Mouse (Mus musculus) left cerebral cortex, adult 11 months (tissue): Measurements from ENCODE around the gene Gnas.
"Not testable (repeated sequence)": the region's sequence is repeated elsewhere in the genome, so short reads cannot be mapped to it uniquely, and the experiment has no call there.

Experiments used
- DNase-seq: peaks from one replicate; pipeline ENCODE4 v3.0.0; 2022; ENCODE audit warnings: low spot score

Gnas gene

GRCm38 (mm10) chr2:174294457-174294856, 10.3 kb downstream of the Gnas start:
- DNase-seq, result no peak

- no peak for DNase-seq
These were observed 11.2 kb downstream of the Gnas start for GRCm38 (mm10) chr2:174295175-174295899.

DNA sequence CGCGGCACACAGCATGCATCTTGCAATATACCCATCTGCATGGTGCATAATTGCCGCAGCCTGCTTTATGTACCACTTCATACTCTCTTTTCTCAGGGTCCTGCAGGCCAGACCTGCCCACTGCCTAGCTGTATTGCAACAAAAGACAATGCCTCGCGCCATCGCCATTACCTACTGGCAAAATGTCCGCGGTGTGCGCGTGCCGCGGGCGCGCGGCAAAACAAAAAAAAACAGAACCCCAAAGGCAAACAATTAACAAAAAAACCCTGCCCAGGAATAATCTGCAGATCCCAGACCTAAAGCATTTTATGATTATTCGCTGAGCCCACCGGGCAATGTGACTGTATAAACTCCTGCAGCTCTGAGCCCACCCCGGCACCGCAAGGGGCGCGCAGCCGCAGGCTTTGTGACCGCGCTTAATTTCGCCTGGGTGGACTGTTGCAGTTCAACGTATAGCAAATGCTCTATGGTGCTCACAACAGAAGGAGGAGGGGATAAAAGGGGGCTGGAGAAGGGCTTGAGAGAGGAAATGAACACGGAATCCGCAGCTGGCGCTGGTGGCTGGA, 11.9 kb downstream of the Gnas start:
- DNase-seq, result no peak

DNA sequence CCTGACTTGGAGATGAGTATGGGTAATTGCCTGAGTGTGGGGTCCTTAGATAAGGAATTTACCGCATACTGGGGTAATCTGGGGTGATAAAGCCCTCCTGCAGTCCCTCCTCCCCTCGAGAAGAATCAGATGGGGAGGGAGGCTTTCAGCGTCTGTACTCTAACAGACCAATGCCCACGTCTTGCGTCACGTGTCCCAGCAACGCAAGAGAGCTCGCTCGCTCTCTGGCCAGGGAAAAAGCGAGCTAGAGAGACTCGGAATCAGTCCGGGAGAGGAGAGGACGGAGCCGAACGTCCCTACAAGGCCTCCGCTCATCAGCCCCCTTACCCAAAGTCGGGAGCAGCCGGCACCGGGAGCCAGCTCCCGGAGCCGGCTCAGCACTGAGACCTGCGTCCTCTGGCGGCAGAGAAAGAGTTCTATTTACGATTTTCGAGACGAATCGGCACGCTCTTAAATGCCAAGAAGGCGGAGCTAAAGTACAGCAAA, 13.0 kb downstream of the Gnas start:
- DNase-seq, result no peak

DNA sequence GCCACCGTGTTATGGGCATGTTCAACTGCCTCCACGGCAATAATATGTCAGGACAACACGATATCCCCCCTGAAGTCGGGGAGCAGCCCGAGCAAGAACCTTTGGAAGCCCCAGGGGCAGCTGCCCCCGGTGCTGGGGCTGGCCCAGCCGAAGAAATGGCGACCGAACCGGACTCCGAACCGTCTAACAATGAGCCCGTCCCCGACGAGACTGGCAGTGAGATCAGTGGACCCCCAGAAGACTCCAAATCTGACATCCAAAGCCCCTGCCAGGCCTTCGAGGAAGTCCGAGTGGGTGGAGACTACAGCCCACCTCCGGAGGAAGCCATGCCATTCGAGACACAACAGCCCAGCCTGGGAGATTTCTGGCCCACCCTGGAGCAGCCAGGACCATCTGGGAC, 13.7 kb downstream of the Gnas start:
- no peak for DNase-seq

DNA sequence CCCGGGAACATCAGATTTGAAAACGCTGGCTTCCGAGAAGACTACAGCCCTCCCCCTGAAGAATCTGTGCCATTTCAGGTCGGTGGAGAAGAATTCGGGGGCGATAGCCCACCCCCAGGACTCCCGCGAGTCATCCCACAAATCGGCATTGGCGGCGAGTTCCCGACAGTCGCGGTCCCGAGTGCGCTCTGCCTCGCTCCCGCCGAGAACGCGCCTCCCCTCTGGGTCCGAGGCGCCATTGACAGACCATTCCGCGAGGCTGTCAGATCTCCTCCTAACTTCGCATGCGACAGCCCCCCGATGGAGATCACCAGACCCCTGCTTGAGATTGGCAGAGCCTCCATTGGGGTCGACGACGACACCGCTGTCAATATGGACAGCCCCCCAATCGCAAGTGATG, 14.4 kb downstream of the Gnas start:
- DNase-seq, result no peak

DNA sequence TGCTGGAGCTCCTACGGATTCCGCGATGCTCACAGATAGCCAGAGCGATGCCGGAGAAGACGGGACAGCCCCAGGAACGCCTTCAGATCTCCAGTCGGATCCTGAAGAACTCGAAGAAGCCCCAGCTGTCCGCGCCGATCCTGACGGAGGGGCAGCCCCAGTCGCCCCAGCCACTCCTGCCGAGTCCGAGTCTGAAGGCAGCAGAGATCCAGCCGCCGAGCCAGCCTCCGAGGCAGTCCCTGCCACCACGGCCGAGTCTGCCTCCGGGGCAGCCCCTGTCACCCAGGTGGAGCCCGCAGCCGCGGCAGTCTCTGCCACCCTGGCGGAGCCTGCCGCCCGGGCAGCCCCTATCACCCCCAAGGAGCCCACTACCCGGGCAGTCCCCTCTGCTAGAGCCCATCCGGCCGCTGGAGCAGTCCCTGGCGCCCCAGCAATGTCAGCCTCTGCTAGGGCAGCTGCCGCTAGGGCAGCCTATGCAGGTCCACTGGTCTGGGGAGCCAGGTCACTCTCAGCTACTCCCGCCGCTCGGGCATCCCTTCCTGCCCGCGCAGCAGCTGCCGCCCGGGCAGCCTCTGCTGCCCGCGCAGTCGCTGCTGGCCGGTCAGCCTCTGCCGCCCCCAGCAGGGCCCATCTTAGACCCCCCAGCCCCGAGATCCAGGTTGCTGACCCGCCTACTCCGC, 15.1 kb downstream of the Gnas start:
- no peak for DNase-seq

DNA sequence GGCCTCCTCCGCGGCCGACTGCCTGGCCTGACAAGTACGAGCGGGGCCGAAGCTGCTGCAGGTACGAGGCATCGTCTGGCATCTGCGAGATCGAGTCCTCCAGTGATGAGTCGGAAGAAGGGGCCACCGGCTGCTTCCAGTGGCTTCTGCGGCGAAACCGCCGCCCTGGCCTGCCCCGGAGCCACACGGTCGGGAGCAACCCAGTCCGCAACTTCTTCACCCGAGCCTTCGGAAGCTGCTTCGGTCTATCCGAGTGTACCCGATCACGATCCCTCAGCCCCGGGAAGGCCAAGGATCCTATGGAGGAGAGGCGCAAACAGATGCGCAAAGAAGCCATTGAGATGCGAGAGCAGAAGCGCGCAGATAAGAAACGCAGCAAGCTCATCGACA, 15.6 kb downstream of the Gnas start:
- no peak for DNase-seq

DNA sequence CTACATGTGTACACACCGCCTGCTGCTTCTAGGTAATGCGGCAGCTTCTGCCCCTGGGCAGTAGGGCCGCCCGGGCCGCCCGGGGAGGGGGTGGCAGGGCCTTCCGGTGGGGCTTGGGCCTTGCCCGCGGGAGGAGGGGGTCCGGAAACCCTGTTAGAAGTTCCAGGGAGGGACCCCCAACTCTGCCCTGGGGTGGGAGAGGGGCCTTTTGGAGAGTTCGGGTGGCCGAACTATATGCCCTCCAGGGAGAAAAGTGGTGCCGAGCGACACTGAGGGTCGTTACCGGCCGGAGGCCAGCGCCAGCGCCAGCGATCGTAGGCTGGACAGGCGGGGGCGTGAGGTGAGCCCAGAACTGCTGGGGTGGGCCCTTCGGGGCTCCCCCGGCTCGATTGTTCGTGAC, 16.1 kb downstream of the Gnas start:
- DNase-seq, result no peak

DNA sequence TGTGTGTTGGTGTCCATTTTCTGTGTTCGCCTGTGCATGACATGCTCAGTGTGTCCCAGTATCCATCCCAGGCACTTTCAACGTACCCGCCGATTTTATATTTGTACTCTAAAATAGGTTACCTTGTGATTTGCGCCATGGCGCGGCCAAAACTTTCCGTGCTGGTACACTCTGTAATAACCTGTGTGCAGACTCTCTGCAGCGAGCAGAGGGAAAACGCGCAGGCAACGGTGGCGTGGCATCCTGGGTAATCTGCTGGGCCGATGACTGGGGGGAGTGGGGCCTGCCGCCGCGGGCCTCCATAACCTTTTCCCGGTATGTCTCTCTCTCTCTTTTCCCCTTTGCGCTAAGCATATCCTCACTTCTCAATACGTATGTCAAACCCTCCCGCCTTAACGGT, 16.5 kb downstream of the Gnas start:
- no peak for DNase-seq

GRCm38 (mm10) chr2:174302526-174302925, 18.4 kb downstream of the Gnas start:
- no peak for DNase-seq

DNA sequence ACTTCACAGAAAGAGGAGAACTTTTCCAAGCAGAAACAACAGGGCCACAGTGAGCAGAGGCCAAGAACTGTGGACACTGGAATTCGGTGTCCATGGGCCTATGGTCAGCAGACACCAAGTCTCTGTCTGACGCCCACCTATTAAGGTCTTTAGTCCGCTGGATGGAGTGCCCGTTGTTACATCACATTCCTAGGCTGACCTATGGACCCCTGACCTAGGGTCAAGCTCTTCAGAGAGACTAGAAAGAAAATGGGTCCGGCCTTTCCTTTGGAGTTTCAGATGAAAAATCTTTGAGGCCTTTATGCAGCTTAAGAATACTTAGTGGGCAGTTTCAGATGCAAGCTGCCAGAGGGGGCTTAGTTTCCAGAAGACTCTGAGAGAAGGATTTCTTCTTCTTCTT, 21.5 kb downstream of the Gnas start:
- no peak for DNase-seq

DNA sequence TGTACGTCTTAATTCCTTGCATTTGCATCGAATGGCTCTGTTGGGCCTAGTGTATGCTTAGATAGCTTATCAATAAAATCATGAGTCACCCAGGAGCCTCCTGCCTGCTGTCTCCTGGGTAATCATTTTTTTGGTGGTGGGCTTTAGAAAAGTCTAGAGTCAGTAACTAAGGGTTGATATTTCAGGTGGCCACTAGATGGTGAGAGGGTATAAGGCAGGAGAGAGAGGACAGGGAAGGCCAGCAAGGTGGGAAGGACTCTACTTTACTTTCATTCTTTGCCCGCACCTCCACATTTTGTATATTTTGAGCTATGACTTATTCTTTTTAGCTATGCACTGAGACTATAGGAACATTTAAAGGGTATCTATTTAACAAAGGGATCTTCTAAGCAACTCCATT, 23.8 kb downstream of the Gnas start:
- no peak for DNase-seq

DNA sequence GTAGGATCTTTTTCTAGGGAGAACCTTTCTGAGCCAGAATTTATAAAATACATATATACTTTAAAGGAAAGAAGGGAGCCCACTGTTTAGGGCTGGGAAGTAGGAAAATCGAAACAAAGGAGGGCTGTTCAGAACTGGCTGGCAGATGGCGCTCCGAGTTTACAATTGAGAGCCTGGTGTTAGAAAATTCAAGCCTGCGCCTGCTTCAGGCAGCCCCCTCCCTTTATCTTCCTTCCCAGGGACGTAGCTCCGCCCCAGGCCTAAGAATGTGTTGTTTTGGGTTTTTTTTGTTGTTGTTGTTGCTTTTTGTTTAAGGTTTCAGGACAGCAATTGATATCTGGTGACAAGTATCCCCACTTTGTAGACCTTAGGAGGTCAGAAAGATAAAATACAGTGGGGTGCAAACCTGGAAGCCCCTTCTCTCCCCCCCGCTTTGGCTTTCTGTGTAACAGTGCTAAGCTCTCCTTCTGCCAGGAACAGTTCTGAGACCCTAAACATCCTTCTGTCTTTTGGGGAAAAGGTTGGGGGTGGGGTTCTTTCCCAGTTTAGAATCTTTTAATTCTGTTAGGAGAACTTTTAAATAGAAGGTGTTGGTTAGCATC, 26.9 kb downstream of the Gnas start:
- DNase-seq, result no peak

DNA sequence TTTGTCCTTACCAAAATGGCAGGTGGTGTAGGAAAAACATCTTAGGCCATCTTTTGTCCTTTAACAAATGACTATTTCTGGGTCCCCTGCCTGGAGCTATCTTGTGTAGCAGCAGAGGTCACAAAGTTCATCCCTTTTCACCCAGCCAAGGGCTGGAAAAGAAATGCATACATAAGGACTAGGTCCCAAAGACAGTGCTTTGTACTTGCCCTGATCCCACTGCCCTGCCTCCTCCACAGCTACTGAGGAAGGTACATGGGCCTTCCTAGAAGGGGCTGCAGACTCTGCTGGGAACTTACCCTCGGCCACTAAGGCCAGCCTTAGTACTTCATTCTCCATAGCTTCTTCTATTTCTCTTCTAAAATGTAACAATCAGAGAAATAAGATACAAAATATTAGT, 27.5 kb downstream of the Gnas start:
- DNase-seq, result no peak

- peak; percentile 73 for DNase-seq
These were observed 28.1 kb downstream of the Gnas start for GRCm38 (mm10) chr2:174312118-174312647.

- DNase-seq, result no peak
These were observed 28.5 kb downstream of the Gnas start for GRCm38 (mm10) chr2:174312661-174313060.

GRCm38 (mm10) chr2:174315445-174315844, 31.3 kb downstream of the Gnas start:
- DNase-seq, result not testable (repeated sequence)

DNA sequence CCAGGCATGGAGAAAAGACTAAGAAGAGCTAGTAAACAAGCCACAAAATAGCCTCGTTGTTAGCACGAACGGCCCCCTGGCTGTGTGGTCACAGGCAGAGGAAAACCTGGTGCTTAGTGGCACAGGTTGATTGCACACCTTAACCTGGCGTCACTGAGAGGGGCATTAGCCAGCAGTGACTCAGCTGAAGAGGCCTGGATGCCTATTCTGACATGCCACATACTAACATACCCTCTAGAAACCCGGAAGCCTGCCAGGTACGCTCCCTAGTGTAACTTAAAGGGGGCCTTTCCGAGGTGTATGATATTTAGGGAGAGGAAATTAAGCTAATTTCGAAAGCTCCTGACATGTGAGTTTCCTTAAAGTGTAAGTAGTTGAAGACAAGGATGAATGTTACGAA, 32.5 kb downstream of the Gnas start:
- DNase-seq, result no peak

DNA sequence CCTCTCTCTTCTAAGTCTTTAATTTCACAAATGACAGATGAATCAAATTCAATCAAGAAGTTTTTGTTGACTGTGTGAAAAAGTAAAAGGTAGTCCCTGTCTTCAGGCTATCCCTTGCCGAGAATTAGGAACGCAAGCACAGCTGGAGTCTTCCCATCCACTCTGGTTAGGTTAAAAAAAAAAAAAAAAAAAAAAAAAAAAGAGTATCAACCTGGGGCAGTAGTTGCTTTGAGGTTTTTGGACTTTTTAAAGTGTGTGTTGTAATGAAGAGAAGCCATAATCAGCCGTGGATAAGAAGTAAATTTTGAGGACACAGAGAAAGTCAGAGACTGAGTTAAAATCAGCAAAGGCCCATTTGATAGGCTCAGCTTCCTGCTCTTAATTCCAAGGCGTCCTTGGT, 41.9 kb downstream of the Gnas start:
- DNase-seq, result no peak

- no peak for DNase-seq
These were observed 42.4 kb downstream of the Gnas start for GRCm38 (mm10) chr2:174326481-174326880.

DNA sequence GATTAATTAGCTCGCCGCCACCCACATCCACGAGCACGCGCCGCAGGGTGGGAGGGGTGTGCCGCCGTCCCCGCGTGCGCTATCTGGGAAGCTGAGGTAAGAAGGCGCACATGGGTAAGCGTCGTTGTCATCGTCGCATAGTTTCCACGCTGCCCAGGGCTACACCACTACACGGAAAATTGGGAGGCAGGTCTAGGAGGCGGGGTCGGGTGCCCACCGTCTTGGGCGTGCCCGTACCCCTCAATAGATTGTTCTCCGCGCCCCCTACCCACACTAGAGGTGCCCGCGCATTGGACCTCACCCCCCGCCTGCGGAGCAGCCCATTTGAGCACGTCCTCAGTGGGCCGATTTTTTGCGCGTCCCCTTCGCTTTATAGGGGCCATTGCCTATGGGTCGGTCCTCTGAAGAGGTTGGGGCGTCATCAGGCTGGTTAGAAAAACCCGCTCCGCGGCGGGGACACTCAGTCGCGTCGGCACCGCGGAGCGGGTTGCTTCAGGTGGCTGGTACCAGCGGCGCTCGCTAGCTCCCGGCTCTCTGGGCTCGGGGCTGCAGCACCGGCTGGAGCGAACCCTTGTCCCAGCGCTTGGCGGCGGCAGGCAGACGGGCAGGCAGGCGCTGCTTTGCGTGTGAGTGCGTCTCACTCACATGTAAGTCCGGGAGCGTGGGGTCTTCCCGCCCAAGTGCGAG, 43.3 kb downstream of the Gnas start:
- peak; percentile 71 for DNase-seq
